Mouse (Mus musculus): ENCODE data around the gene Erg. TPM values are rescaled to one million over a fixed set of nuclear protein-coding genes. Genes with fewer than 3 reads are reported as not detected.

Gene Erg
- polyA plus RNA-seq, 1 experiment from 2014 or later = 2.1 TPM

DNA sequence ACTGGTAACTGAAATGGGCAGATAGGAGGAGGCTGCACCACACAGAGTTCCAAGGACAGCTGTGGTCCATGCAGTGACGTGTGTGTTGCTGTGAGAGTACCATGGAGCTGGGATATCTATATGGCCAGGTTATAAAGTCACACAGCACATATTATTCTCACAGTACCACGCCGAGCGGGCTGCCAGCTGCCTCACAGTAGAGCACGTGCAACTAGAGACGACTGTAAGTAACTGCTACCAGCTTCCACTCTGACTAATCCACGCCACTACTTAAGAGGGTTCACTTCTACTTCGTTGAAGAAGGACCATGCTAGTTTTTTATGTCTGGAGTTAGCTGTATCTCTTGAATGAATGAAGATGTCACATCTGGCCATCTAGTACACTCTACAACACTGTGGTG lies 66.9 kb downstream of the Erg start:
- H3K4me3 ChIP-seq (ENCODE audit: low read depth, low read length) = no peak overlapping the region
- ATAC-seq (ENCODE audit: insufficient read depth, low FRiP score, low TSS enrichment) = no peak
- no peaks in the 10 kb centered on the region for H3K27me3 ChIP-seq (ENCODE audit: control insufficient read depth, insufficient read depth, low read length)
- H3K27ac ChIP-seq (ENCODE audit: low read depth, low read length) = no peak overlapping the region
- H3K9me3 ChIP-seq (ENCODE audit: control insufficient read depth, low read length) = no peaks in the 10 kb centered on the region
- no peak for DNase-seq (ENCODE audit: low spot score)
- no peak overlapping the region for H3K4me2 ChIP-seq (ENCODE audit: low read depth)
- no peaks in the 10 kb centered on the region for H3K4me1 ChIP-seq (ENCODE audit: control insufficient read depth, insufficient read depth, low read length)
- no peak overlapping the region for H3K9ac ChIP-seq (ENCODE audit: low read length)
- 71% methylated on average over 8 of the region's 8 CpGs for WGBS
- no peaks in the 10 kb centered on the region for H3K36me3 ChIP-seq (ENCODE audit: control insufficient read depth, insufficient read depth, low read length)

DNA sequence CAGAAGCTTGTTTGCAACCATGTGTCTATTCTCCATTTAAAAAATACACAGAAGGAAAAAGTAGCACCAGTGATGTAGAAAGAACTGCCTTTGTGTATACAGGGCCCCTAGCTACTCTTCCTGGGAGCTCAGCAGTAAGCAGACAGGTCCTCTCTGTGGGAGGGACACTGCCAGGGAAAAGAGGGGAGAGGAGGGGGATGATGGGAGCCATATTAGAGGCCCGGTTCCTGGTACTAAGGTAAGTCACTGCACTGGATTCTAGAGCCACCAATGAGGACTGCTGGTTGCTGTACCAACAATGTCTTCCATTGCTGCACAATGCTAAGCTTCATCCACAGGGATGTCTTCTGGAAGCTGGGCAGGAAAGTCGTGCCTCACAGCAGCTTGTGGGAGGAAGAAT lies 80.3 kb downstream of the Erg start:
- Histone ChIP-seq H3K9me3 (ENCODE audit: control insufficient read depth, low read length) (no peaks in the 10 kb centered on the region), H3K9ac (ENCODE audit: low read length) (no peak overlapping the region), H3K4me3 (ENCODE audit: low read depth, low read length) (no peak overlapping the region), H3K27me3 (ENCODE audit: control insufficient read depth, insufficient read depth, low read length) (no peaks in the 10 kb centered on the region), H3K4me2 (ENCODE audit: low read depth) (no peak overlapping the region), H3K36me3 (ENCODE audit: control insufficient read depth, insufficient read depth, low read length) (no peaks in the 10 kb centered on the region), H3K27ac (ENCODE audit: low read depth, low read length) (no peak overlapping the region), H3K4me1 (ENCODE audit: control insufficient read depth, insufficient read depth, low read length) (no peaks in the 10 kb centered on the region)
- WGBS = 73% methylated on average over 2 of the region's 2 CpGs
- no peak for DNase-seq (ENCODE audit: low spot score)
- ATAC-seq (ENCODE audit: insufficient read depth, low FRiP score, low TSS enrichment) = no peak

DNA sequence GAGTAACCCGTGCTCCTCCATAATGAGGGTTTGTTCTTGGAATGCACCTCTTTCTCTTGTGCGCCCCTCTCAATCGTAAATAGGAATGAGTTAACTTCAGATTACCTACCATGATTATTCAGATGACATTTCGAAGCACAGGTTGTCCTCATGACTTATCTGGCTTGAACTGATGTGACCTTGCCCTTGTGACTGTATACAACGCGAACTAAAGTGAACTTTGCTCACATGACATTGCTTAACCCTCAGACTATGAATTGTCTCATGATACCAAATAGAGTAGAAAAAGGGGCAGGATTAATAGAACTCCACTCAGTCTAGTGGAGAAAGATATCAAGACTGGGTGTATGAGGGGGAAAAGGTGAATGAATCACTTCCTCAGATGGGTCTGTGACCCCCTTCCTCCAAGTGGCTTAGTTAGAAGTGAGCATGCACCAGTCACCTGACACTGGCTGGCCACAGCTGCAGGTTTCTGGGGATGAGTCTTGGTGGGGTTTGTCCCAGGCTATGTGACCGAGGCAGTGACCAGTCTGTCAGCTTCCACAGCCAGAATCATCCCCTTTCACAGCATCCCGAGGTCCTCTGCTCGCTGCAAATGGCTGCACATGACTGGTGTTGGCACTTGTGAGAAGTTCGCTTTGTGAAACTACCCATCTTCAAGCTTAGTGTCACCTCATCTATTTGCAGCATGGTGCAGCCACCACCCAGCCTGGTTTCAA lies 89.7 kb downstream of the Erg start:
- no peaks in the 10 kb centered on the region for H3K36me3 ChIP-seq (ENCODE audit: control insufficient read depth, insufficient read depth, low read length)
- no peak overlapping the region for H3K27ac ChIP-seq (ENCODE audit: low read depth, low read length)
- DNase-seq (ENCODE audit: low spot score) (no peak), ATAC-seq (ENCODE audit: insufficient read depth, low FRiP score, low TSS enrichment) (no peak)
- H3K4me3 ChIP-seq (ENCODE audit: low read depth, low read length) = no peak overlapping the region
- 92% methylated on average over 10 of the region's 10 CpGs for WGBS
- no peaks in the 10 kb centered on the region for H3K27me3 ChIP-seq (ENCODE audit: control insufficient read depth, insufficient read depth, low read length)
- H3K4me1 ChIP-seq (ENCODE audit: control insufficient read depth, insufficient read depth, low read length) = no peaks in the 10 kb centered on the region
- H3K9ac ChIP-seq (ENCODE audit: low read length) = no peak overlapping the region
- no peaks in the 10 kb centered on the region for H3K9me3 ChIP-seq (ENCODE audit: control insufficient read depth, low read length)
- H3K4me2 ChIP-seq (ENCODE audit: low read depth) = no peak overlapping the region

DNA sequence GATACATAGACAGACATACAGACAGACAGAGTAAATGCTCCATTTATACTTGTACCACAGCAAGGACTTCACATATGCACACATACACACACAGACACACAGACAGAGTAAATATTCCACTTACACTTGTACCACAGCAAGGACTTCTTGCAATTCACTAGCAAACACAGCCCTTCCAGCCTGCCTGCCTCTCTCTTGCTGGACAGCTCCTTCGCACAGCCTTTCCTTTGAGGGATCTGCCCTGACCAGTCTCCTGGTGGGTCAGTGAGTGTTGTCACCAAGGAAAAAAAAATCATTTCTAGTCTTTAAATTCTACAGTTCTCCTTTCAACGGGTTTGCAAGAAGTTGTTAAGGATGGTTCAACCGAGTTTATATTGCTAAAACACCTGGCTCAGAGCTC lies 92.3 kb downstream of the Erg start:
- Histone ChIP-seq H3K9me3 (ENCODE audit: control insufficient read depth, low read length) (no peaks in the 10 kb centered on the region), H3K27me3 (ENCODE audit: control insufficient read depth, insufficient read depth, low read length) (no peaks in the 10 kb centered on the region), H3K36me3 (ENCODE audit: control insufficient read depth, insufficient read depth, low read length) (no peaks in the 10 kb centered on the region), H3K4me3 (ENCODE audit: low read depth, low read length) (no peak overlapping the region), H3K9ac (ENCODE audit: low read length) (no peak overlapping the region), H3K4me2 (ENCODE audit: low read depth) (no peak overlapping the region), H3K27ac (ENCODE audit: low read depth, low read length) (no peak overlapping the region), H3K4me1 (ENCODE audit: control insufficient read depth, insufficient read depth, low read length) (no peaks in the 10 kb centered on the region)
- DNase-seq (ENCODE audit: low spot score) = no peak
- ATAC-seq (ENCODE audit: insufficient read depth, low FRiP score, low TSS enrichment) = no peak
- 59% methylated on average over 3 of the region's 3 CpGs for WGBS

DNA sequence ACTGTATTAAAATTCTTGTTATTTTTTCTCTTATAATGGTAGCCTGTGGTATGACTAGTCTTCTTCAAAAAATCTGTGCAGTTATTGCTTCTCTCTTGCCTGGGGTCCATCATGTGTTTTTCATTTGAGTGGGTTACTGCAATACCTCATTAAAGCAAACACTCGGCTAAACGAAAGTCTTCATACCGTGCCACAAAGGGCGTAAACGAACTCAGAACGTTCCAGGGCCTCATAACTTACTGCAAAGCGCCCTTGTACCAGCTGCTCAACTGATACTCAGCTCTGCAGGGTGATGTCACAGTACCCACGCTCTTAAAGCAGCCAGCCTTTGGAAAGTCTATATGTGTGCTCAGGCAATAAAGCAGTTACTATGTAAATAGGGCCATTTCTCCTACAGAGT lies 93.1 kb downstream of the Erg start:
- Histone ChIP-seq H3K9ac (ENCODE audit: low read length) (no peak overlapping the region), H3K9me3 (ENCODE audit: control insufficient read depth, low read length) (no peaks in the 10 kb centered on the region), H3K27ac (ENCODE audit: low read depth, low read length) (no peak overlapping the region), H3K4me1 (ENCODE audit: control insufficient read depth, insufficient read depth, low read length) (no peaks in the 10 kb centered on the region), H3K4me3 (ENCODE audit: low read depth, low read length) (no peak overlapping the region), H3K36me3 (ENCODE audit: control insufficient read depth, insufficient read depth, low read length) (no peaks in the 10 kb centered on the region), H3K27me3 (ENCODE audit: control insufficient read depth, insufficient read depth, low read length) (no peaks in the 10 kb centered on the region), H3K4me2 (ENCODE audit: low read depth) (no peak overlapping the region)
- 83% methylated on average over 8 of the region's 8 CpGs for WGBS
- DNase-seq (ENCODE audit: low spot score) (no peak), ATAC-seq (ENCODE audit: insufficient read depth, low FRiP score, low TSS enrichment) (no peak)

DNA sequence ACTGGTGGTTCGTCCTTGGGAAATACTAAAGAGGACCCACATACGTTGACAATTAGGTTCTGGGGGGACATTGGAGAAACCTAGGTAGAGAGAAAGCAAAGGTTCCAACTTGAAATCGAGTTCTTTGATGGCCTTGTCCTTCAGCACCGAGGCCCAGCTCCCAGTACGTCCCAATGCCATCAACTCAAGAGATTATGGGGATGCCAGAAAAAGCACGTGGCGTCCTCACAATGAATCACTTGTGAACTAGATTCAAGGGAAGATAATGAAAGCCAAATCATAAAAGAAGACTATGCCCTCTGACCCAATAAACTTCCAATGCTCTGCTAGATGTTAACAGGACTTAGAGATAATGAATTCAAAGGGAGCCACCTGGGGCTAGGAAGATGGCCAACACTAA lies 94.2 kb downstream of the Erg start:
- Histone ChIP-seq H3K36me3 (ENCODE audit: control insufficient read depth, insufficient read depth, low read length) (no peaks in the 10 kb centered on the region), H3K4me3 (ENCODE audit: low read depth, low read length) (no peak overlapping the region), H3K27me3 (ENCODE audit: control insufficient read depth, insufficient read depth, low read length) (no peaks in the 10 kb centered on the region), H3K27ac (ENCODE audit: low read depth, low read length) (no peak overlapping the region), H3K4me1 (ENCODE audit: control insufficient read depth, insufficient read depth, low read length) (no peaks in the 10 kb centered on the region), H3K4me2 (ENCODE audit: low read depth) (no peak overlapping the region), H3K9me3 (ENCODE audit: control insufficient read depth, low read length) (no peaks in the 10 kb centered on the region), H3K9ac (ENCODE audit: low read length) (no peak overlapping the region)
- ATAC-seq (ENCODE audit: insufficient read depth, low FRiP score, low TSS enrichment) = no peak
- 86% methylated on average over 7 of the region's 7 CpGs for WGBS
- DNase-seq (ENCODE audit: low spot score) = no peak

DNA sequence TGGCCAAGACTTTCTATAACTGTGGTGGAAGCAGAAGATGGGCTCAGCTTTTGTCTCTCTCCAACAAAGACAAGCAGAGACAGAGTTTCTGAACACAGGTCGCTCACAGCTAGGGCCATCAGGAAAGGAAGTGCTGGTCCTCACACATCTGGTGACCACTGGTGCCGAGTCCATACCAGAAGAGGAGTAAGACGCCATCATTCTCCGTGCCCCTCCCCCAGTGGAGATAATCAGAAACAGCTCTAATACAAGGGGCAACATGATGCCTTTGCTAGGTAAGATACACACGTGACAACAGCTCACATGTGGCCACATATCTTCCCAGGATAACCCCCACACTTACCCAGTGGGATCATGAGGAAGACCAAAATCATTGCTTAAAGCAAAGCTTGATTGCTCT lies 96.0 kb downstream of the Erg start:
- DNase-seq (ENCODE audit: low spot score) = no peak

DNA sequence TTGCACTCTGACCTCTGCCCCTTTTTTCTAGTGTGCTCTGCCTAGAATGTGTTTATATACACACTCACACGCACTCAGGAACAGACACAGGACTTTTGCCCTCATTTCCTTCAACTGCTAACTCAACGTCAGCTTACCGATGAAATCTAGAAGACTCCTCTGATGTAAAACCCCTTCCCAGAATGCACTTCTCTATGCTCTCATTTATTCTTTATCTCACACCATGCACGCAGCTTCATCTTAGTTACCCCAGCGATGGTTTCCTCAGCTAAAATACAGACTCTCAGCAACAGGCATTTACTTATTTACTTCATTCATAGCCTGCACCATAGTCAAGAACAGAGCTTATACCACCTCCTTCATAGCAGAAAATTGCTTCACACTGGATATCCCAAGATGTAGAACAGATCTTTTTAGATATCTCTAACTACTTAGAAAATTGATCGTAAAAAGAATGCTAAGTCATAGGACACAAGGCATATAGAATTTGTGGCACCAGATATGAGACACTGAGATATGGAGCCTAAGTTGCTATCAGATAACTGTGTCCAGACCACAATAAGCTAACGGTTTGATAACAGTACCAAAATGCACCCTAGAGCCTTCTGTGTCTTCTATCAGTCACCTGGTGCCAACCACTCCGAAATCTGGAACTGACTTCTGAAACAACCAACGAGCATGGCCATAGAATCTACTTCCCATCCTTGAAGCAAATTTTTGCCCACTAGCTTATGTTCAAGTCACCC lies 98.6 kb downstream of the Erg start:
- Histone ChIP-seq H3K27me3 (ENCODE audit: control insufficient read depth, insufficient read depth, low read length) (no peaks in the 10 kb centered on the region), H3K4me1 (ENCODE audit: control insufficient read depth, insufficient read depth, low read length) (no peaks in the 10 kb centered on the region), H3K4me3 (ENCODE audit: low read depth, low read length) (no peak overlapping the region), H3K9ac (ENCODE audit: low read length) (no peak overlapping the region), H3K27ac (ENCODE audit: low read depth, low read length) (no peak overlapping the region), H3K4me2 (ENCODE audit: low read depth) (no peak overlapping the region), H3K9me3 (ENCODE audit: control insufficient read depth, low read length) (no peaks in the 10 kb centered on the region), H3K36me3 (ENCODE audit: control insufficient read depth, insufficient read depth, low read length) (no peaks in the 10 kb centered on the region)
- ATAC-seq (ENCODE audit: insufficient read depth, low FRiP score, low TSS enrichment) (no peak), DNase-seq (ENCODE audit: low spot score) (no peak)
- WGBS = 84% methylated on average over 9 of the region's 9 CpGs

More for the DNA sequence above, 96.0 kb downstream of the Erg start:
- Histone ChIP-seq H3K4me2 (ENCODE audit: low read depth) (no peak overlapping the region), H3K9me3 (ENCODE audit: control insufficient read depth, low read length) (no peaks in the 10 kb centered on the region), H3K4me1 (ENCODE audit: control insufficient read depth, insufficient read depth, low read length) (no peaks in the 10 kb centered on the region), H3K27me3 (ENCODE audit: control insufficient read depth, insufficient read depth, low read length) (no peaks in the 10 kb centered on the region), H3K27ac (ENCODE audit: low read depth, low read length) (no peak overlapping the region), H3K4me3 (ENCODE audit: low read depth, low read length) (no peak overlapping the region), H3K36me3 (ENCODE audit: control insufficient read depth, insufficient read depth, low read length) (no peaks in the 10 kb centered on the region), H3K9ac (ENCODE audit: low read length) (no peak overlapping the region)
- ATAC-seq (ENCODE audit: insufficient read depth, low FRiP score, low TSS enrichment) = no peak
- WGBS = 58% methylated on average over 5 of the region's 5 CpGs

DNA sequence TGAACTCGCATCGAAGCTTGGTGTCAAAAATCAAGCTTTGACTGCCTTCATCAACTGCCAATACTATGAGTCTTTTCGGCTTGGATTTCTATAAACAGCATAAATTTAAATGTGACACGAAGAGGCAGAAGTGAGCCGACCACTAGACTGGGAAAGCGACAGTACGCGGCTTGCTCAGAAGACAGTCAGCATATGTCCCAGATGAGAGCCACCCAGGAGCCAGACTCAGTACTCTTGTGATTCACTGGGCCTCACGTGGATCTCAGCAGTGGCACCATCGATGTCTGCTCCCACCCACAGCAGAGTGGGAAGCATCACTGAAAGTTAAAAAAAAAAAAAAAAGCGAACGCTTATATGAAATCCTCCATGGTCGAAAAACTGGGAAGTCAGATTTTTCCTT lies 105.2 kb downstream of the Erg start:
- ATAC-seq (ENCODE audit: insufficient read depth, low FRiP score, low TSS enrichment) = no peak
- Histone ChIP-seq H3K36me3 (ENCODE audit: control insufficient read depth, insufficient read depth, low read length) (no peaks in the 10 kb centered on the region), H3K4me3 (ENCODE audit: low read depth, low read length) (no peak overlapping the region), H3K4me2 (ENCODE audit: low read depth) (no peak overlapping the region), H3K4me1 (ENCODE audit: control insufficient read depth, insufficient read depth, low read length) (no peaks in the 10 kb centered on the region), H3K9ac (ENCODE audit: low read length) (no peak overlapping the region), H3K27me3 (ENCODE audit: control insufficient read depth, insufficient read depth, low read length) (no peaks in the 10 kb centered on the region), H3K9me3 (ENCODE audit: control insufficient read depth, low read length) (no peaks in the 10 kb centered on the region), H3K27ac (ENCODE audit: low read depth, low read length) (no peak overlapping the region)
- 93% methylated on average over 13 of the region's 13 CpGs for WGBS
- DNase-seq (ENCODE audit: low spot score) = no peak

Measured in neural tube, embryonic 11.5 days (tissue).